Mouse (Mus musculus) gastrocnemius, postnatal 14 days (tissue): ENCODE data around the gene 4930402H24Rik. TPM values are rescaled to one million over a fixed set of nuclear protein-coding genes. Genes with fewer than 3 reads are reported as not detected.

Experiments used
- DNase-seq: peaks from one replicate; pipeline ENCODE4 v3.0.0; 2021; ENCODE audit warnings: mixed read lengths
- intact Hi-C: fragments of 180-260 bp; cut with DNase I; formaldehyde crosslinking; loops from one replicate; pipeline ENCODE4 v1.15.1; 2025; ENCODE audit warnings: low total_unique reads
- total RNA-seq, 2 experiments: library from RNA; stranded (reverse); gene quantifications; 2 replicates each; pipeline ENCODE4 v1.2.3; 2021

The 4930402H24Rik gene
- total RNA-seq, 2 experiments from 2014 or later, result 8.8 to 11.3 TPM

- intact Hi-C loops, result no loop called here
- DNase-seq, result no peak
Measured at GRCm38 (mm10) chr2:130754596-130754995, 151.6 kb downstream of the 4930402H24Rik start.

GRCm38 (mm10) chr2:130750449-130750848 lies 155.8 kb downstream of the 4930402H24Rik start:
- intact Hi-C loops, result no loop called here
- no peak for DNase-seq

- intact Hi-C loops, result no loop called here
- DNase-seq, result no peak
Measured at GRCm38 (mm10) chr2:130749708-130750107, 156.5 kb downstream of the 4930402H24Rik start.

- DNase-seq, result no peak
- intact Hi-C loops, result no loop called here
Measured at GRCm38 (mm10) chr2:130743576-130743975, 162.6 kb downstream of the 4930402H24Rik start.

GRCm38 (mm10) chr2:130740096-130740495 lies 166.1 kb downstream of the 4930402H24Rik start:
- intact Hi-C loops, result no loop called here
- DNase-seq, result no peak

- intact Hi-C loops, result no loop called here
- DNase-seq, result no peak
Measured at GRCm38 (mm10) chr2:130738019-130738418, 168.2 kb downstream of the 4930402H24Rik start.

GRCm38 (mm10) chr2:130735281-130735680 lies 170.9 kb downstream of the 4930402H24Rik start:
- intact Hi-C loops, result no loop called here
- no peak for DNase-seq

- no peak for DNase-seq
- intact Hi-C loops, result no loop called here
Measured at GRCm38 (mm10) chr2:130733444-130733843, 172.8 kb downstream of the 4930402H24Rik start.

- intact Hi-C loops, result no loop called here
Measured at GRCm38 (mm10) chr2:130731855-130732254, 174.4 kb downstream of the 4930402H24Rik start.

GRCm38 (mm10) chr2:130730746-130731145 lies 175.5 kb downstream of the 4930402H24Rik start:
- DNase-seq, result no peak
- intact Hi-C loops, result no loop called here

More at GRCm38 (mm10) chr2:130731855-130732254, 174.4 kb downstream of the 4930402H24Rik start:
- DNase-seq, result no peak

GRCm38 (mm10) chr2:130728906-130729585 lies 177.2 kb downstream of the 4930402H24Rik start:
- no peak for DNase-seq
- intact Hi-C loops, result no loop called here

- no peak for DNase-seq
- intact Hi-C loops, result no loop called here
Measured at GRCm38 (mm10) chr2:130727752-130728151, 178.5 kb downstream of the 4930402H24Rik start.

GRCm38 (mm10) chr2:130724369-130724768 lies 181.8 kb downstream of the 4930402H24Rik start:
- DNase-seq, result no peak
- intact Hi-C loops, result no loop called here

GRCm38 (mm10) chr2:130717951-130718350 lies 188.3 kb downstream of the 4930402H24Rik start:
- no peak for DNase-seq
- intact Hi-C loops, result no loop called here

GRCm38 (mm10) chr2:130707057-130707456 lies 199.1 kb downstream of the 4930402H24Rik start:
- no peak for DNase-seq
- intact Hi-C loops, result no loop called here

GRCm38 (mm10) chr2:130706602-130707001 lies 199.6 kb downstream of the 4930402H24Rik start:
- no peak for DNase-seq
- intact Hi-C loops, result no loop called here

GRCm38 (mm10) chr2:130705178-130705577 lies 201.0 kb downstream of the 4930402H24Rik start:
- DNase-seq, result no peak
- intact Hi-C loops, result no loop called here

GRCm38 (mm10) chr2:130704040-130705001 lies 201.9 kb downstream of the 4930402H24Rik start:
- intact Hi-C loops, result no loop called here
- no peak for DNase-seq

GRCm38 (mm10) chr2:130697821-130698266 lies 208.4 kb downstream of the 4930402H24Rik start:
- intact Hi-C loops, result no loop called here
- no peak for DNase-seq

GRCm38 (mm10) chr2:130697153-130697810 lies 208.9 kb downstream of the 4930402H24Rik start, which contains the start of gene Slc4a11:
Gene Slc4a11 (minus strand): TSS chr2:130697519.
- intact Hi-C loops, result no loop called here
- DNase-seq, result peak; percentile 52
